18 mouse cellular contexts compared by ENCODE assay signal in genomic region chr6:84434532-84434931, GRCm38 (mm10).
A peak's percentile ranks its signal among the peaks of the same experiment; 100 is the strongest.
DNase-seq lines count a peak whose midpoint lies in the region; ATAC-seq and TF ChIP-seq lines count a peak whose summit lies in the region.
"Had no signal": no experiment of that assay in that cellular context is flagged by ENCODE, and none has a peak within 500 bp of the region (broad histone marks: within the 10 kb centered on the region; RNA-seq: fewer than 3 reads in every experiment).

No protein-coding gene starts in this region.

- H3K4me2 ChIP-seq in liver, postnatal 0 days (ENCODE audit: low read depth, low read length) = no peak overlapping the region
- H3K4me2 ChIP-seq: embryonic facial prominence, embryonic 12.5 days; liver, embryonic 11.5 days had no signal

- no peaks in the 10 kb centered on the region for H3K9me3 ChIP-seq in liver, postnatal 0 days (ENCODE audit: low read length)
- H3K9me3 ChIP-seq: embryonic facial prominence, embryonic 12.5 days; forebrain, embryonic 10.5 days; midbrain, embryonic 10.5 days had no signal

- no peaks in the 10 kb centered on the region for H3K4me1 ChIP-seq in liver, postnatal 0 days (ENCODE audit: insufficient read depth)

- no peaks in the 10 kb centered on the region for H3K36me3 ChIP-seq in liver, postnatal 0 days (replicated peaks; ENCODE audit: insufficient read depth, low read length)
- H3K36me3 ChIP-seq: embryonic facial prominence, embryonic 12.5 days; forebrain, embryonic 10.5 days; midbrain, embryonic 10.5 days had no signal

- H3K27me3 ChIP-seq in liver, postnatal 0 days (ENCODE audit: insufficient read depth, low read length) = no peaks in the 10 kb centered on the region
- H3K27me3 ChIP-seq: embryonic facial prominence, embryonic 12.5 days had no signal

- no peak for TF ChIP-seq EP300 in liver, postnatal 0 days (IDR thresholded peaks at IDR 0.05; ENCODE audit: low read depth)

- intact Hi-C loops in gastrocnemius, postnatal 36 days (cut with DNase I) = no loop called here

- DNase-seq in adrenal gland, adult (ENCODE audit: inconsistent age in 2 of 2, low spot score in 1 of 2) = peak; percentile 30 to 80
- DNase-seq in adrenal gland, postnatal 4 days (ENCODE audit: low spot score in 2 of 2) = no peak
- DNase-seq in 3134 (ENCODE audit: extremely low read depth, insufficient read length, low spot score) = peak; percentile 23
- peak; percentile 56 to 60 for DNase-seq in adrenal gland, postnatal 36 days
- DNase-seq in gastrocnemius, postnatal 36 days = peak; percentile 59 to 70
- no peak for DNase-seq in liver, postnatal 0 days
- DNase-seq: cerebellum, postnatal 36 days; kidney, adult 2 months; layer of hippocampus, postnatal 36 days; thymus, postnatal 36 days had no signal

- no peak for TF ChIP-seq CTCF in liver, postnatal 0 days (IDR thresholded peaks at IDR 0.05; ENCODE audit: low read depth)

- ATAC-seq in liver, postnatal 0 days = no peak
- ATAC-seq in erythroid progenitor cell, adult 5-6 weeks (replicated peaks; ENCODE audit: low FRiP score, poor library complexity, severe bottlenecking) = no peak
- ATAC-seq in megakaryocyte progenitor cell, adult 5-6 weeks (replicated peaks; ENCODE audit: poor library complexity) = no peak
- ATAC-seq: lung, postnatal 0 days had no signal

- 66% methylated on average over 6 of the region's 6 CpGs for WGBS in liver, postnatal 0 days (ENCODE audit: insufficient replicate concordance)

- H3K9ac ChIP-seq in liver, postnatal 0 days (replicated peaks) = no peak overlapping the region
- H3K9ac ChIP-seq: embryonic facial prominence, embryonic 12.5 days had no signal

- no peak overlapping the region for H3K27ac ChIP-seq in liver, postnatal 0 days (ENCODE audit: low read depth)
- H3K27ac ChIP-seq: embryonic facial prominence, embryonic 12.5 days; forebrain, embryonic 10.5 days; midbrain, embryonic 10.5 days; stomach, postnatal 0 days had no signal

- H3K4me3 ChIP-seq in liver, postnatal 0 days (ENCODE audit: low read depth, low read length) = no peak overlapping the region
- H3K4me3 ChIP-seq: embryonic facial prominence, embryonic 12.5 days; forebrain, embryonic 10.5 days; midbrain, embryonic 10.5 days had no signal

Comparison
In these comparisons a context has a peak if more than half of its experiments do, and no peak if none do; other contexts are left out.
1. DNase-seq: peak in adrenal gland, adult (2 of 2), 3134 (single experiment), adrenal gland, postnatal 36 days (2 of 2) and gastrocnemius, postnatal 36 days (2 of 2); none in adrenal gland, postnatal 4 days (0 of 2) and liver, postnatal 0 days (single experiment).